Mouse (Mus musculus): ENCODE data around the gene Igfbpl1. TPM values are rescaled to one million over a fixed set of nuclear protein-coding genes. Genes with fewer than 3 reads are reported as not detected.

Igfbpl1 gene
- total and polyA plus RNA-seq, 3 experiments: not detected

- no peak for DNase-seq (ENCODE audit: extremely low read depth)
- Histone ChIP-seq H3K9ac (ENCODE audit: insufficient read depth, low read depth) (no peak overlapping the region), H3K27me3 (replicated peaks) (peaks cover 19% of the 10 kb centered on the region), H3K4me2 (ENCODE audit: insufficient read depth, low read depth, poor library complexity, severe bottlenecking) (no peak overlapping the region), H3K36me3 (replicated peaks in 1 of 2; ENCODE audit: control insufficient read depth in 1 of 2, insufficient read depth in 1 of 2, low read length in 1 of 2) (no peaks in the 10 kb centered on the region), H3K4me3 (replicated peaks in 1 of 3; ENCODE audit: low read depth in 2 of 3, low read length in 2 of 3, poor library complexity in 1 of 3) (no peak overlapping the region), H3K27ac (ENCODE audit: insufficient read depth, low read depth) (no peak overlapping the region), H3K4me1 (ENCODE audit: control insufficient read depth in 1 of 2, insufficient read depth in 2 of 2) (peaks cover 4 to 9% of the 10 kb centered on the region in 2 experiments; a peak in 3 of 4 replicates), H3K9me3 (replicated peaks; ENCODE audit: low read length) (peaks cover 2% of the 10 kb centered on the region), H3K79me2 (replicated peaks; ENCODE audit: control insufficient read depth, extremely low read depth, insufficient read depth, poor library complexity, severe bottlenecking) (no peaks in the 10 kb centered on the region)
- in situ Hi-C loops (cut with MboI; ENCODE audit: low pct_ligation_motif_present, low pct_unique_long_range_greater_than_20kb, low sequenced_read_pairs) (no loop called here), dilution Hi-C loops (cut with MboI; ENCODE audit: extremely low pct_ligation_motif_present, extremely low pct_unique_long_range_greater_than_20kb, low sequenced_read_pairs) (no loop called here)
- TF ChIP-seq NELFE (IDR thresholded peaks at IDR 0.05; ENCODE audit: low read depth, low read length) (no peak), CHD1 (IDR thresholded peaks at IDR 0.05; ENCODE audit: low read depth, low read length) (no peak), POLR2AphosphoS2 (IDR thresholded peaks at IDR 0.05; ENCODE audit: low read depth, low read length) (no peak), UBTF (IDR thresholded peaks at IDR 0.05; ENCODE audit: low read depth, low read length) (no peak), ZC3H11A (IDR thresholded peaks at IDR 0.05; ENCODE audit: low read depth, low read length) (no peak), USF2 (conservative IDR thresholded peaks at IDR 0.05; ENCODE audit: low read depth, low read length) (no peak), POLR2A (IDR thresholded peaks at IDR 0.05; ENCODE audit: low read depth, low read length) (no peak), TBP (conservative IDR thresholded peaks at IDR 0.05; ENCODE audit: low read depth, low read length) (no peak), MAFK (IDR thresholded peaks at IDR 0.05; ENCODE audit: insufficient replicate concordance, low read length) (no peak), CHD2 (IDR thresholded peaks at IDR 0.05; ENCODE audit: low read length) (no peak), PAX5 (IDR thresholded peaks at IDR 0.05; ENCODE audit: low read length) (no peak)
Measured at GRCm38 (mm10) chr4:45831996-45832395, 5.3 kb upstream of the Igfbpl1 start.

- Histone ChIP-seq H3K9me3 (replicated peaks; ENCODE audit: low read length) (peaks cover 2% of the 10 kb centered on the region), H3K27ac (ENCODE audit: insufficient read depth, low read depth) (no peak overlapping the region), H3K27me3 (replicated peaks) (peaks cover 19% of the 10 kb centered on the region), H3K4me1 (ENCODE audit: control insufficient read depth in 1 of 2, insufficient read depth in 2 of 2) (peaks cover 4 to 9% of the 10 kb centered on the region in 2 experiments; a peak in 3 of 4 replicates), H3K4me2 (ENCODE audit: insufficient read depth, low read depth, poor library complexity, severe bottlenecking) (no peak overlapping the region), H3K4me3 (replicated peaks in 1 of 3; ENCODE audit: low read depth in 2 of 3, low read length in 2 of 3, poor library complexity in 1 of 3) (no peak overlapping the region), H3K36me3 (replicated peaks in 1 of 2; ENCODE audit: control insufficient read depth in 1 of 2, insufficient read depth in 1 of 2, low read length in 1 of 2) (no peaks in the 10 kb centered on the region), H3K9ac (ENCODE audit: insufficient read depth, low read depth) (no peak overlapping the region), H3K79me2 (replicated peaks; ENCODE audit: control insufficient read depth, extremely low read depth, insufficient read depth, poor library complexity, severe bottlenecking) (no peaks in the 10 kb centered on the region)
- DNase-seq (ENCODE audit: extremely low read depth): no peak
- dilution Hi-C loops (cut with MboI; ENCODE audit: extremely low pct_ligation_motif_present, extremely low pct_unique_long_range_greater_than_20kb, low sequenced_read_pairs): no loop called here
- TF ChIP-seq ELF1 (IDR thresholded peaks at IDR 0.05; ENCODE audit: low read depth, low read length) (no peak), TBP (conservative IDR thresholded peaks at IDR 0.05; ENCODE audit: low read depth, low read length) (no peak), ZMIZ1 (IDR thresholded peaks at IDR 0.05; ENCODE audit: low read depth, low read length) (no peak), CTCF (conservative IDR thresholded peaks at IDR 0.05 in 1 of 2, IDR thresholded peaks at IDR 0.05 in 1 of 2; ENCODE audit: low read depth in 2 of 2, low read length in 2 of 2) (no peak), KAT2A (IDR thresholded peaks at IDR 0.05; ENCODE audit: insufficient replicate concordance, low read length) (no peak), USF1 (IDR thresholded peaks at IDR 0.05; ENCODE audit: low read depth, low read length) (no peak), GABPA (IDR thresholded peaks at IDR 0.05; ENCODE audit: insufficient replicate concordance, low read depth, low read length) (no peak), MYC (IDR thresholded peaks at IDR 0.05; ENCODE audit: low read depth, low read length) (no peak), POLR2A (IDR thresholded peaks at IDR 0.05; ENCODE audit: low read depth, low read length) (no peak), POLR2AphosphoS2 (IDR thresholded peaks at IDR 0.05; ENCODE audit: low read depth, low read length) (no peak), NELFE (IDR thresholded peaks at IDR 0.05; ENCODE audit: low read depth, low read length) (no peak), EP300 (IDR thresholded peaks at IDR 0.05; ENCODE audit: low read length) (no peak), ETS1 (conservative IDR thresholded peaks at IDR 0.05; ENCODE audit: low read depth, low read length) (no peak), SMC3 (IDR thresholded peaks at IDR 0.05; ENCODE audit: low read depth, low read length) (no peak), MAFK (IDR thresholded peaks at IDR 0.05; ENCODE audit: insufficient replicate concordance, low read length) (no peak), MEF2A (IDR thresholded peaks at IDR 0.05; ENCODE audit: borderline replicate concordance, low read depth, low read length) (no peak)
- in situ Hi-C loops (cut with MboI; ENCODE audit: low pct_ligation_motif_present, low pct_unique_long_range_greater_than_20kb, low sequenced_read_pairs): no loop called here
Measured at GRCm38 (mm10) chr4:45829907-45830759, 3.4 kb upstream of the Igfbpl1 start.
